Mouse (Mus musculus): Measurements from ENCODE around the gene Cox7b.
"Not testable (repeated sequence)": the region's sequence is repeated elsewhere in the genome, so short reads cannot be mapped to it uniquely, and the experiment has no call there.

Gene Cox7b

GRCm38 (mm10) chrX:106015571-106016322, at the start of gene Cox7b:
Gene Cox7b, plus strand, starts transcription at chrX:106015700.
- DNase-seq (ENCODE audit: low read depth, low spot score): peak; percentile 76

GRCm38 (mm10) chrX:106001605-106002004, 13.9 kb upstream of the Cox7b start:
- DNase-seq (ENCODE audit: low read depth, low spot score): no peak

GRCm38 (mm10) chrX:106010762-106011161, 4.7 kb upstream of the Cox7b start:
- DNase-seq (ENCODE audit: low read depth, low spot score): no peak

GRCm38 (mm10) chrX:106011465-106012159, 3.9 kb upstream of the Cox7b start, which contains the start of gene Magt1:
Gene Magt1, minus strand, starts transcription at chrX:106011906.
- peak; percentile 82 for DNase-seq (ENCODE audit: low read depth, low spot score)

GRCm38 (mm10) chrX:106012559-106012958, 2.9 kb upstream of the Cox7b start:
- no peak for DNase-seq (ENCODE audit: low read depth, low spot score)

- DNase-seq (ENCODE audit: low read depth, low spot score): no peak
Measured at GRCm38 (mm10) chrX:106013217-106013616, 2.3 kb upstream of the Cox7b start.

- DNase-seq (ENCODE audit: low read depth, low spot score): not testable (repeated sequence)
Measured at GRCm38 (mm10) chrX:106014741-106015377, 641 bp upstream of the Cox7b start.

- DNase-seq (ENCODE audit: low read depth, low spot score): no peak
Measured at GRCm38 (mm10) chrX:106017102-106017501, 1.6 kb downstream of the Cox7b start.

- no peak for DNase-seq (ENCODE audit: low read depth, low spot score)
Measured at GRCm38 (mm10) chrX:106017516-106017915, 2.0 kb downstream of the Cox7b start.

- DNase-seq (ENCODE audit: low read depth, low spot score): peak; percentile 80
Measured at GRCm38 (mm10) chrX:106026418-106027342, 11.2 kb downstream of the Cox7b start, which contains the start of gene Atp7a. Gene Atp7a, plus strand, starts transcription at chrX:106027276.

- DNase-seq (ENCODE audit: low read depth, low spot score): no peak
Measured at GRCm38 (mm10) chrX:106027343-106027674, 11.8 kb downstream of the Cox7b start.

- DNase-seq (ENCODE audit: low read depth, low spot score): no peak
Measured at GRCm38 (mm10) chrX:106030176-106030575, 14.7 kb downstream of the Cox7b start.

- DNase-seq (ENCODE audit: low read depth, low spot score): no peak
Measured at GRCm38 (mm10) chrX:106031124-106031523, 15.6 kb downstream of the Cox7b start.

GRCm38 (mm10) chrX:106035727-106036126, 20.2 kb downstream of the Cox7b start:
- DNase-seq (ENCODE audit: low read depth, low spot score): no peak

- DNase-seq (ENCODE audit: low read depth, low spot score): no peak
Measured at GRCm38 (mm10) chrX:106037185-106037752, 21.8 kb downstream of the Cox7b start.

- DNase-seq (ENCODE audit: low read depth, low spot score): no peak
Measured at GRCm38 (mm10) chrX:106043863-106044617, 28.5 kb downstream of the Cox7b start.

- DNase-seq (ENCODE audit: low read depth, low spot score): no peak
Measured at GRCm38 (mm10) chrX:106045455-106045854, 30.0 kb downstream of the Cox7b start.

- no peak for DNase-seq (ENCODE audit: low read depth, low spot score)
Measured at GRCm38 (mm10) chrX:106045928-106046327, 30.4 kb downstream of the Cox7b start.

- DNase-seq (ENCODE audit: low read depth, low spot score): no peak
Measured at GRCm38 (mm10) chrX:106048191-106048590, 32.7 kb downstream of the Cox7b start.
